Mouse (Mus musculus) limb, embryonic 13.5 days (tissue): ENCODE results near the gene Rnf220. TPM values are rescaled to one million over a fixed set of nuclear protein-coding genes. Genes with fewer than 3 reads are reported as not detected.

ENCODE experiments used
- ATAC-seq: fragments of 200-750 bp; cut with Nextera tagmentation; 2 replicates; pipeline ENCODE4 v1.8.0; 2017; ENCODE audit warnings: low read depth, moderate number of reproducible peaks, moderate TSS enrichment; ENCODE audit not compliant: low FRiP score
- H3K27ac ChIP-seq: fragments of 300-500 bp; sonication (generic); 2 replicates; pipeline ENCODE4 v1.5.1; 2015; ENCODE audit warnings: inconsistent platforms, mild to moderate bottlenecking, moderate library complexity
- H3K27me3 ChIP-seq: fragments of 300-500 bp; sonication (generic); 2 replicates; pipeline ENCODE4 v1.6.1; 2015; ENCODE audit warnings: mild to moderate bottlenecking, inconsistent platforms
- H3K36me3 ChIP-seq: fragments of 300-500 bp; sonication (generic); 2 replicates; pipeline ENCODE4 v1.6.1; 2015; ENCODE audit warnings: inconsistent platforms, mild to moderate bottlenecking, moderate library complexity
- H3K4me1 ChIP-seq: fragments of 300-500 bp; sonication (generic); 2 replicates; pipeline ENCODE4 v1.6.1; 2015; ENCODE audit warnings: inconsistent platforms
- H3K4me2 ChIP-seq: fragments of 300-500 bp; sonication (generic); replicated peaks from 2 replicates; pipeline ENCODE4 v1.6.1; 2015; ENCODE audit warnings: inconsistent platforms, mild to moderate bottlenecking, moderate library complexity
- H3K4me3 ChIP-seq: fragments of 300-500 bp; sonication (generic); 2 replicates; pipeline ENCODE4 v1.5.1; 2015; ENCODE audit warnings: moderate library complexity, mild to moderate bottlenecking, inconsistent platforms
- H3K9ac ChIP-seq: fragments of 300-500 bp; sonication (generic); 2 replicates; pipeline ENCODE4 v1.6.1; 2015; ENCODE audit warnings: mild to moderate bottlenecking, inconsistent platforms
- H3K9me3 ChIP-seq: fragments of 300-500 bp; sonication (generic); 2 replicates; pipeline ENCODE4 v1.6.1; 2016; ENCODE audit warnings: inconsistent platforms
- WGBS: fragments of 180-500 bp; shearing (Covaris S2); methylation state at CpG from one replicate; pipeline ENCODE4 v1.1.7; 2015; 5-methylcytosine and 5-hydroxymethylcytosine counted together
- polyA plus RNA-seq: library from polyadenylated mRNA; unstranded; fragments of >200 nt; fragmentation: Nextera tagmentation; extraction: Ambion mirVana; gene quantifications from 2 replicates; pipeline ENCODE4 v1.2.1, GENCODE M21; 2015

Gene Rnf220
- polyA plus RNA-seq, 1 experiment from 2014 or later: 91.2 TPM

DNA sequence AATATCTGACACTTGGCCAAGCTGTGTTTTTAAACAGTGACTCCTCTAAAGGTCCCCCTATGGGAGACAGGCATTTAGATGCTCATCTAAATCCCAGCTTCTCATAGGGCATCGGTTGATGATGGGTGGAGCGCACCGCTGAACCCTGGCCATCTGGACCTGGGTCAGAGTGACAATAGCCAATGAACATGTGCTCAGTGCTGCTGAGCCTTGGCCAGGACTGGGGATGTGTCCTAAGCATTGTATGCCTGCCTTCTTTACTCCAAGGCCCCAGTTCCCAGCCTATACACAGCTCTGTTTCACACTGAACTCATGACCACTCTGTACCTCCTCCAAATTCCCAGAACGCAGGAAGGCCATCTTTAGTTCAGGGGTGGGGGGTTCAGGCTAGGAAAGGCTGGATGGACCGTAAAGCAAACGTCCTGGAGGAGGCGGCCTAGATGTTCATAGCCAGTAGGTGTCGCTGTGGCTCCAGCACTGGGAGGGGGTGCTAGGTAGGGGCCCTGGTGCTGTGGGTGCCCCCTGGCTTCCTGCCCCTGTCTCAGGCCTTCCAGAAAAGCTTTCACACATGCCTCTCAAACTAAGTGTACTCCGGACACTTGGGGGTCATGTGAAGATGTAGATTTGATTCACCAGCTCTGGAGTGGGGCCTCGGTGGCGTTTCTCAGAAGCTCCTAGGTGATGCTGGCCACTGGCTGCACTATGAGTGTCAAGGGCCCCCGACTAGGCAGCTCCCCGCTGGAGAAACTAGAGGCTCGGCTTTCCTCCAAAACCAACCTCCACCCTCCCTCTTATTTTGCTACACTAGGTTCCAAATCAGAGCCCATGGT lies 173.1 kb downstream of the Rnf220 start:
- Histone ChIP-seq H3K27ac (no peak overlapping the region), H3K4me3 (no peak overlapping the region), H3K9ac (no peak overlapping the region), H3K4me1 (peaks cover 31% of the 10 kb centered on the region), H3K4me2 (no peak overlapping the region), H3K36me3 (no peaks in the 10 kb centered on the region; the same call in 1 of the 2 replicates), H3K27me3 (peaks cover 62% of the 10 kb centered on the region), H3K9me3 (0 out of 2 replicates have a peak, but pooled peaks cover 4% of the 10 kb centered on the region)
- 19% methylated on average over 14 of the region's 14 CpGs for WGBS
- peak; percentile 61 for ATAC-seq

DNA sequence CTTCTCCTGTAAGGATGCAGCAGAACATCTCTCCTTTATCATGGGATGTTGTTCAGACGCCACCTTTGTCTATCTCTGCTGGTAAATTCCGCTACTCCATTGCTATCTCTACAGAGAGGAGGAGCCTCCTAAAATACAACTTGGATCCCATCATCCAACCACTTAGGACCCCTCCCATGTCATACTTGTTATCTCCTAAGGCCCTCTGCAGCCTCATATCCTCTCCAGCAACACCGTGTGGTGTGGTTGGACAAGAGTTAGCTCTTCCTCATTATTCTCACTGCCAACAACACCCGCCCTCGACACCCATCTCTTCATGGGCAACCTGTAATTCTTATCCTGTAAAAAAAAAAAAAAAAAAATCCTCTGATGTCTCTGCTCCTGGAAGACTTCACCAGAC lies 175.8 kb downstream of the Rnf220 start:
- no peak for ATAC-seq
- no peak overlapping the region for H3K9ac ChIP-seq
- H3K9me3 ChIP-seq: 0 out of 2 replicates have a peak, but pooled peaks cover 4% of the 10 kb centered on the region
- no peaks in the 10 kb centered on the region for H3K36me3 ChIP-seq
- H3K4me1 ChIP-seq: peaks cover 58% of the 10 kb centered on the region
- H3K27me3 ChIP-seq: peaks cover 75% of the 10 kb centered on the region
- 95% methylated on average over 5 of the region's 5 CpGs for WGBS
- no peak overlapping the region for H3K27ac ChIP-seq
- no peak overlapping the region for H3K4me2 ChIP-seq
- H3K4me3 ChIP-seq: no peak overlapping the region

DNA sequence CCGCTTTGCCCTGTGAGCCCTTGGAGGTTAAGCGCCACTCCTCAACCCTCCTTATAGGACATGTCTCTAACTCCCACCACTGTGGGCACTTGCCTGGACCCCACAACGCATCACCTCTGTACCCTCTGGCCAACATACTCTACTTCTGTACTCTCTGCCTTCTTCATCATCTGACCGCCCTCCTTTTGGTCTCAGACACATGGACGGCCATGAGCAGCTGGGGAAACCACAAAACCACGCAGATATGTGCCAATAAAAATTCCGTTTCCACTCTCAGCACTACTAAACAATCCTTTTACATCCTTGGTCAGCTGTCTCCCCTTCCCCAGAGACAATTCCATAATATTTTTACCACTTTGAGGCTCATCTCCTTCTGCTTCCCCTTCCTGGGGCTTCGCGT lies 178.3 kb downstream of the Rnf220 start:
- no peak overlapping the region for H3K9ac ChIP-seq
- 0 out of 2 replicates have a peak overlapping the region, but pooled peaks have one; percentile 28 for H3K27ac ChIP-seq
- H3K4me1 ChIP-seq: peaks cover 72% of the 10 kb centered on the region
- WGBS: 73% methylated on average over 9 of the region's 9 CpGs
- H3K4me2 ChIP-seq: no peak overlapping the region
- no peak for ATAC-seq
- no peaks in the 10 kb centered on the region for H3K9me3 ChIP-seq
- no peak overlapping the region for H3K4me3 ChIP-seq
- no peaks in the 10 kb centered on the region for H3K36me3 ChIP-seq
- peaks cover 86% of the 10 kb centered on the region for H3K27me3 ChIP-seq

DNA sequence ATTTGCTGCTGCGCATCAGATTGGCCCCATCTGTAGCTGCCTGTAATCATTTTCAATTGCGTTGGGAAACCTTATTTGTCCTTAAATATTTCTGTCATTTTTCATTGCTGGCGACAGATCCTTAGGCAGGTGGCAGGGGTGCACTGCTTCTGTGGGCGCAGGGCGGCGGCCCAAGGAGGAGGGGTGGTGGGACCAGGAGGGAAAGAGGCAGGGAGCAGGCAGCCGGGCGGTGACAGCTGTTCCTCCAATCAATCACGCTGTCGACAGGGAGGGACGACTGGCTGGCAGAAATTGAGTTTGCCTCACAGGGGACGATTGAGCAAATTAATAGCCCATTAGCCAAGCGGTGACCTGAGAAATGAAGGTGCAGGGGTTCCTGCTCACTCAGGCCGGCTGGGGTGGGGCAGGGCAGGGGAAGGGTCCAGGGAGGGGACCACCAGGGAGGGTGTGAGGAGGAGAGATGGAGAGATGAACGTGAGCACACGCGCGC lies 179.1 kb downstream of the Rnf220 start:
- Histone ChIP-seq H3K27me3 (peaks cover 86% of the 10 kb centered on the region), H3K9me3 (no peaks in the 10 kb centered on the region), H3K4me1 (peaks cover 76% of the 10 kb centered on the region), H3K9ac (peak overlapping the region; percentile 8; the same call in 1 of the 2 replicates), H3K36me3 (no peaks in the 10 kb centered on the region), H3K27ac (no peak overlapping the region), H3K4me2 (peak overlapping the region; percentile 39), H3K4me3 (no peak overlapping the region)
- ATAC-seq: no peak
- WGBS: 9% methylated on average over 18 of the region's 18 CpGs

DNA sequence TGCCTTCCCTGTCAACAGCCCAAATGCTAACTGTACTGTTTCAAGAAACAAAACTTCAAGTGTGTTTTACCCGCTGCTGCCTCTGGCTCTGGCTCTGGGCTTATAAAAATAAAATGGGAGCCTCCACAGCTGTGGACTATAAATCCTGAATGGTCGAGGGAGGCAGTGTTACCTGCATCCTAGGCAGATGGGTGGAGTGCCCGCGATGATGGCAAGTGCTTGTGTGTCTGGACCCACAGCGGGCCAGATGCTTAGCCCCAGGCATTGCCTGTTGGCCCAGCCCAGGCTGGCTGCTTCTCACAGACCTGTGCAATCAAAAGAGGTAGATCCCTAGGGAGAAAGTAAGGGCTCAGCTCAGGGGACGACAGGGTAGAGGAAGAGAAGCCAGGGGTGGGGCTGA lies 180.1 kb downstream of the Rnf220 start:
- H3K27ac ChIP-seq: peak overlapping the region; percentile 67; the same call in 1 of the 2 replicates

DNA sequence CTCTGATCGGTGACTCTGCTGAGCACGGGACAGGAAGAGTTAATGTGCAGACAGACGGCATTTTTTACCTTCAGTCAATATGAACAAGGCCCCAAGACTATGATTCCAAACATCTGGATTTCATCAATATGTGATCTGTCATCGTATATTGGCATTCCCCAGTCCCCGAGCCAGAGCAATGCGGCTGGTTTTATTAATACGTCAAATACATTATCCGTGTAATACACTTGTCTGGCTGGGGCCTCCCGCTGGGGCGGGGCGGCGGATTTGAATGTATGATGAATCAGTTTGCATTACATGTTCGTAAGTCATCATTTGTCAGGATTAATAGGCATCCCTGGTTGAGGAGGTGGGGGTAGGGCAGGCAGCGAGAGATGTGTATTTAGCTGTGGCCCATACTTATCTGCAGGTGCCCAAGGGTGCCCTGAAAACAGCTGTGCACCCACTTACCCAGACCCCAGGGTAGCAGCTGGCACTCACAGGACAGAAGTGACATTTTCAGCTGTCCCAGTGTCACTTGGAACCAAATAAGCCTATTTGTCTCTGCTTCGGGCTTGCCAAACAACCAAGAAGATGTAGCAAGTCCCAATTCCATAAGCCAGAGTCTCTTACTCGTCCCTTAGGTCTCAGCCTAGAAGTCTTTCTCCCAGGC lies 181.9 kb downstream of the Rnf220 start:
- peaks cover 80% of the 10 kb centered on the region for H3K4me1 ChIP-seq
- H3K27me3 ChIP-seq: peaks cover 71% of the 10 kb centered on the region
- 0 out of 2 replicates have a peak, but pooled peaks have one; percentile 17 for ATAC-seq
- H3K36me3 ChIP-seq: no peaks in the 10 kb centered on the region
- no peaks in the 10 kb centered on the region for H3K9me3 ChIP-seq
- H3K9ac ChIP-seq: no peak overlapping the region
- 28% methylated on average over 16 of the region's 16 CpGs for WGBS
- H3K27ac ChIP-seq: no peak overlapping the region
- H3K4me2 ChIP-seq: peak overlapping the region; percentile 25
- H3K4me3 ChIP-seq: no peak overlapping the region

More for the DNA sequence above, 180.1 kb downstream of the Rnf220 start:
- no peaks in the 10 kb centered on the region for H3K9me3 ChIP-seq
- H3K9ac ChIP-seq: no peak overlapping the region
- H3K4me3 ChIP-seq: no peak overlapping the region
- peak; percentile 25; the same call in 1 of the 2 replicates for ATAC-seq
- H3K36me3 ChIP-seq: no peaks in the 10 kb centered on the region
- H3K4me1 ChIP-seq: peaks cover 78% of the 10 kb centered on the region
- WGBS: 7% methylated on average over 6 of the region's 6 CpGs
- H3K4me2 ChIP-seq: peak overlapping the region; percentile 39
- H3K27me3 ChIP-seq: peaks cover 83% of the 10 kb centered on the region

DNA sequence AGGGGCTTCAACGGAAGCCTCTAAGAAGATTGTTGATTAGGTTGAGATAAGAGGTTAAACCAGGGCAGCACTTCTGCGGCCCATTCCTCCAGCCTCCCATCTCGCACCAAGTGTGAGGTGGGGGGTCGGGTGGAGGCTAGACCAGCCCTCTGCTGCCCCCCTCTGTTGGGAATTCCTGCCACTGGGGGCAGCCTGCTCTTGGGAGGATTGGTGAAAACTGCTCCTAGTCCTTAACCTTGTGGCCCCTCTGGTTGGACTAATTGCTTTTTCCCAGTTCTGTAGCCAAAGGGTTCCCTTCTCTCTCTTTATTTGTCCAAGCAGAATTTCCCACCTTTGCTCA lies 183.8 kb downstream of the Rnf220 start:
- Histone ChIP-seq H3K27me3 (peaks cover 63% of the 10 kb centered on the region), H3K36me3 (0 out of 2 replicates have a peak, but pooled peaks cover 3% of the 10 kb centered on the region), H3K9me3 (no peaks in the 10 kb centered on the region), H3K4me3 (no peak overlapping the region), H3K4me1 (peaks cover 68% of the 10 kb centered on the region), H3K27ac (no peak overlapping the region), H3K9ac (no peak overlapping the region), H3K4me2 (peak overlapping the region; percentile 31)
- ATAC-seq: no peak
- 13% methylated on average over 4 of the region's 4 CpGs for WGBS

DNA sequence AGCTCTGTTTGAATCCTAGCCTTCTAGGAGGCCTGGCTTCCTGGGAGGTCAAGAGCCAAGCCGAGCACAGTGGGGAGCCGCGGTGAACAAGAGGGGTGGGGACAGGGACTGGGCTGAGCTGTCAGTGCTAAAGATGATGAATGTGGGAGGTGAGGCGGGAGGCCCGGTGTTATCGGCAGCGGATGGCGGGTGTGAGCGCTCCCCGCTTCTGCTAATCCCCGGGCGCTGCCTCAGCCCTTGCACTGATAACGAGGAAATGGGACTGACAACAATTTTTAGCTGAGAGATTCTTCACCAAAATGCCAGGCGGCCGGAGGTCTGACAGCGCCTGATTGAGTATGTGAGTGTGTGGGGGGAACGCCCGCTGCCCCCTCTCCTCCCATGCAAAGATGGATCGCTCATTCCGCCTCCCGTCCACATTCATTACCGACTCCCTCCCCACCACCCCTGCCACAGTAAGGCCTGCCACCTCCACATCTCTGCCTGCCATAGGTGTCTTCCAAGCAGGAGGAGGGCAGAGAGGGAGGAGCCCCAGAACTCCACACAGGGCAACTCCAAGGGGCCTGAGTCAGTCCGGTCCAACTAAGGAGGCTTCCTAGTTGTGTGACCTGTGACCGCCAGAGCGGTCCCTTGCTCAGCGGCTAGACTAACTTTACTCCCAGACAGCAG lies 184.3 kb downstream of the Rnf220 start:
- Histone ChIP-seq H3K9me3 (no peaks in the 10 kb centered on the region), H3K4me2 (peak overlapping the region; percentile 31)
- no peak for ATAC-seq

DNA sequence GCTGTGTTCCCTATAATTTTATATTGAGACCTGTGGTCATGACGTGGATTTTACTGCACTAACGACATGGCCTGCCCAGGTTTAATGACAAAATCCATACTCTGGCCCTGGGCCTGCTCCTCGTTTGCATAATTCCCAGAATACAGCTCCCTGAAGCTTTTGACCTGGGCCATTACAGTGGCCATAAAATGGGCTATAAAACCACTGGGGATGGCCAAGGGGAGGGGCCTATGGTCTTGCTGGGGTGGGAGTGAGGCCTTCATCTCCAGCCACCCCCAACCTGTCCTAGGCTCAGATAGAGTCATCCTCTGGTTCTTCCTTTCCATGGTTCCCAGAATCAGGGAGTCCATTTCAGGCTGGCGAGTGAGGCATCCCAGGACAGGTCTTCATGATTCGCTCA lies 185.0 kb downstream of the Rnf220 start:
- WGBS: 15% methylated on average over 5 of the region's 5 CpGs
- Histone ChIP-seq H3K4me3 (no peak overlapping the region), H3K4me1 (peaks cover 63% of the 10 kb centered on the region)

More for the DNA sequence above, 184.3 kb downstream of the Rnf220 start:
- H3K27ac ChIP-seq: no peak overlapping the region
- 7% methylated on average over 26 of the region's 26 CpGs for WGBS
- no peak overlapping the region for H3K4me3 ChIP-seq
- H3K36me3 ChIP-seq: 0 out of 2 replicates have a peak, but pooled peaks cover 3% of the 10 kb centered on the region
- H3K4me1 ChIP-seq: peaks cover 64% of the 10 kb centered on the region
- H3K27me3 ChIP-seq: peaks cover 60% of the 10 kb centered on the region
- peak overlapping the region; percentile 53; the same call in 1 of the 2 replicates for H3K9ac ChIP-seq

DNA sequence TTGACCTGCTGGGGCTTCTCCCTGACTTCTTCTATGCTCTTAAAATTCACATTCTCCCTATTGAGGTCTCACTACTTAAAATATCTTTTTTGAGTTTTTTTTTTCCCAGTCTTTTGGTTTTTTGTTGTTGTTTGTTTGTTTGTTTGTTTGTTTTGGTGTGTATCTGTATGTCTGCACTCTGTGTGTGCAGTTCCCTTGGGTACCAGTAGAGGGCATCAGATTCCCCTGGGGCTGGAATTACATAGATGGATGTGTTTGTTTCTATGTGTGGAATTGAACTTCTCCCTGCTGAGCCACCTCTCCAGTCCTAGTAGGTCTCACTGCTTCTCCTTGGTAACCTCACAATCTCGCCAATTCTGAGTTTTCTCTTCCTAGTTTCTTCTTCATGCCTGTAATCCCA lies 187.4 kb downstream of the Rnf220 start:
- no peak for ATAC-seq
- peaks cover 48% of the 10 kb centered on the region for H3K4me1 ChIP-seq
- no peak overlapping the region for H3K9ac ChIP-seq
- no peak overlapping the region for H3K4me3 ChIP-seq
- H3K27ac ChIP-seq: no peak overlapping the region
- no peak overlapping the region for H3K4me2 ChIP-seq
- 0 out of 2 replicates have a peak, but pooled peaks cover 3% of the 10 kb centered on the region for H3K36me3 ChIP-seq
- H3K9me3 ChIP-seq: no peaks in the 10 kb centered on the region
- 83% methylated on average over 1 of the region's 1 CpGs for WGBS
- peaks cover 67% of the 10 kb centered on the region for H3K27me3 ChIP-seq

More for the DNA sequence above, 185.0 kb downstream of the Rnf220 start:
- H3K4me2 ChIP-seq: peak overlapping the region; percentile 31; the same call in 1 of the 2 replicates
- no peaks in the 10 kb centered on the region for H3K9me3 ChIP-seq
- H3K36me3 ChIP-seq: 0 out of 2 replicates have a peak, but pooled peaks cover 3% of the 10 kb centered on the region
- peaks cover 58% of the 10 kb centered on the region for H3K27me3 ChIP-seq
- no peak overlapping the region for H3K9ac ChIP-seq
- ATAC-seq: no peak
- 0 out of 2 replicates have a peak overlapping the region, but pooled peaks have one; percentile 33 for H3K27ac ChIP-seq

DNA sequence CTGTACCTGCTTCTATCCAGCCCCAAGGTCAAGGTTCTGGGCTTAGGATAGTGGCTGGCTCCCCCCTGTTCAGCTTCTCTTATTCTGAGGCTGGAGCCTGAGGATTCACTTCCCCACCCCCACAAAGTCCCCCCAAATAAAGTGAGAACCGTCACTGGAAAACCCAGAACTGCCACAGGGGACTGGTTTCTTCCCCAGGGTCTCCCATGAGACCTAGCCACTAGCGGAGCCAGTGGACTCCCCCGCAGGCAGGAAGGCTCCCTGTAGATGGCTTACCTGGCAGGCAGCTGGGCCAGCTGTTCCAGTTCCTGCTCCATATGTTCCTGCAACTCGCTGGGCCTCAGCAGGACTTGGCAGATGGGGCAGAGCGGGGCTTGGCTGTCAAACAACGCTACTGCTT lies 189.6 kb downstream of the Rnf220 start:
- peaks cover 67% of the 10 kb centered on the region for H3K27me3 ChIP-seq
- WGBS: 31% methylated on average over 6 of the region's 6 CpGs
- H3K4me1 ChIP-seq: peaks cover 49% of the 10 kb centered on the region

More for the DNA sequence above, 189.6 kb downstream of the Rnf220 start:
- no peak for ATAC-seq
- Histone ChIP-seq H3K27ac (no peak overlapping the region), H3K4me2 (no peak overlapping the region), H3K9me3 (no peaks in the 10 kb centered on the region), H3K9ac (no peak overlapping the region), H3K4me3 (no peak overlapping the region), H3K36me3 (0 out of 2 replicates have a peak, but pooled peaks cover 3% of the 10 kb centered on the region)
